Mouse (Mus musculus) megakaryocyte, embryonic 14.5 days (primary cell): Measurements from ENCODE around the gene Cped1. TPM values are rescaled to one million over a fixed set of nuclear protein-coding genes. Genes with fewer than 3 reads are reported as not detected.
"Not testable (repeated sequence)": the region's sequence is repeated elsewhere in the genome, so short reads cannot be mapped to it uniquely, and the experiment has no call there.

Experiments
- H3K27me3 ChIP-seq: replicated peaks from 2 replicates; pipeline ENCODE3; 2012; ENCODE audit warnings: inconsistent platforms
- H3K36me3 ChIP-seq: replicated peaks from 2 replicates; pipeline ENCODE3; 2012; ENCODE audit warnings: low read length, inconsistent platforms, mixed read lengths
- H3K4me1 ChIP-seq: 2 replicates; pipeline ENCODE4 v1.6.1; 2012; ENCODE audit warnings: inconsistent platforms
- H3K4me3 ChIP-seq: replicated peaks from 2 replicates; pipeline ENCODE3; 2012; ENCODE audit warnings: moderate library complexity, mild to moderate bottlenecking, inconsistent platforms
- H3K9me3 ChIP-seq: 2 replicates; pipeline ENCODE4 v1.6.1; 2012; ENCODE audit warnings: inconsistent platforms
- FLI1 ChIP-seq: IDR thresholded peaks from 2 replicates; pipeline ENCODE4 v1.6.1; 2012; ENCODE audit warnings: low read length, inconsistent platforms, mixed read lengths
- GATA1 ChIP-seq: IDR thresholded peaks from 3 replicates; pipeline ENCODE4 v1.6.1; 2012; ENCODE audit warnings: mixed read lengths, low read length, inconsistent platforms, borderline replicate concordance
- polyA plus RNA-seq: library from polyadenylated mRNA; stranded (reverse); fragments of >175 nt; gene quantifications from 2 replicates; pipeline ENCODE4 v1.2.3, GENCODE M21; 2012; ENCODE audit warnings: low replicate concordance; ENCODE audit not compliant: insufficient read depth

Cped1 gene
- polyA plus RNA-seq, 1 experiment = 0.17 TPM

DNA sequence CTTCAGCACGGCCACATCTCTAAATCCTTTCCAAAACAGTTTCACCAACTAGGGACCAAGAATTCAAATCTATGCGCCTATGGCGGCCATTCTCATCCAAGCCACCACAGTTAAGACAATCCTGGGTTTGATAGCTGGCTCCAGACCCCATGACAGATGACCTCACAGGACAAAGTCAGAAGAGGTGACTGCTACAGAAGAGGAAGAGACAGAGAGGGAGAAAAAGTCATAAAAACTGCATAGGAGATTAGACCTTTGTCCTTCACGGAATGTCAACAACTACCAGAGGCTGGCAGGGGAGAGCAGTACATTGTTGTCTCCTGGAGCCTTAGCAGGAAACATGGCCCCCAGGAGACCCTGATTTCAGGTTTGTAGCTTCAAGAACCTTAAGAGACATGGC is 117.0 kb downstream of the Cped1 start:
- no peak overlapping the region for H3K4me3 ChIP-seq
- peaks cover 3% of the 10 kb centered on the region for H3K27me3 ChIP-seq
- no peaks in the 10 kb centered on the region for H3K36me3 ChIP-seq
- TF ChIP-seq FLI1 (no peak), GATA1 (no peak)
- no peaks in the 10 kb centered on the region for H3K4me1 ChIP-seq
- H3K9me3 ChIP-seq = no peaks in the 10 kb centered on the region

DNA sequence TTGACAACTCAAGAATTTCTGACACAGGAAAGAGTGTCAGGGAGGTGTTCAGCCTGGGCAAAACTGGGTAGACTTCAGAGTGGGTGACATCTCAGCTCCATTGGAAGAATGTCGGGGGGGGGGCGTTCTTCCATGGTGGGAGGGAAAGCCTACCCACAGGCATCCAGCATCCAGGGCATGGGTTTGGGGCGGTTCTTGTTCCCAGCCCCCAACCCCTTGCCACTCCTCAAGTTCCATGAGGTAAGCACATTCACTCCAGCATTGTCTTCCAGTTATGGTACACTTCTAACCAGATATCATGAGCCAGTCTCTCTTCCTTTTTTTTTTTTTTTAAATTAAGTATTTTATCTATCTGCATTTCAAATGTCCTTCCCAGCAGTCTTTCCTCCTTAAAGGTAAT is 118.0 kb downstream of the Cped1 start:
- Histone ChIP-seq H3K27me3 (peaks cover 3% of the 10 kb centered on the region), H3K4me1 (no peaks in the 10 kb centered on the region), H3K9me3 (no peaks in the 10 kb centered on the region), H3K4me3 (no peak overlapping the region), H3K36me3 (no peaks in the 10 kb centered on the region)
- TF ChIP-seq FLI1 = no peak
- no peak for TF ChIP-seq GATA1

DNA sequence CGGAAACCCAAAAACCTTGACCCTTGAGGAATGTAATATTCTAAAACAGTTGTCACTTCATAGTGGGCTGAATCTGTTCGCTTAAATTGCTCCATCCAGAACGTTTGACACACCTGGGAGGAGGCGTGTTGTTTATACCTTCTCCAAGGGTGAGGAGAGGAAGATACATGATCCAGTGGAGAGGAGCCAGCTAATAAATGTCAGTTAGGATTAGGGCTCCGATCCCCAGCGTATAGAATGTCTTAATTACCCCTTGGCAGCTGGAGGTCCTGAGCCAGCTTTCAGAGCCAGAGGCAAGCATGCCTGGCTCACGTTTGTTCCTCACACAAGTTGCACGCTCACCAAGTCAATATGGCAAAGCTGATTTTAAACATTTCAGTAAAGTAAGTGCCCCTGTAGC is 118.5 kb downstream of the Cped1 start:
- Histone ChIP-seq H3K36me3 (no peaks in the 10 kb centered on the region), H3K27me3 (peaks cover 3% of the 10 kb centered on the region), H3K4me1 (no peaks in the 10 kb centered on the region), H3K9me3 (no peaks in the 10 kb centered on the region), H3K4me3 (no peak overlapping the region)
- TF ChIP-seq FLI1 (no peak), GATA1 (no peak)

DNA sequence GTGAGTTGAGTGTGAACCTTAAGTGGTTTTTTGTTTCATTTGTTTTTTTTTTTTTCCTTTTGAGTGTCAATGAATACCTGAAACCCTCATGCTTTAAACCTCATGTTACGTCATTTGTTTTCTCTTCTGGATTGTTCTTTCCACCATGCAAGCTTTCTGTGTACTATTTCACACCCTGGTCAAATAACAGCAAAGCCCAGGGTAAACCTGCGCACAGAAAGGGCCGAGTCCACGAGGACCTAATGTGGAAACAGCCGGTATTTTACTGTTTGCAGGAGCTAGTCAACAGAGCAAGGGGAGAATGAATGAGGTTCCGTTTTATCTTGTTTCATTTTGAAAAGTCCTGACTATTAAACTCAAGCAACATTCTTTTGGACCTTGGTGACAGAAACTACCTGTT is 128.4 kb downstream of the Cped1 start:
- no peaks in the 10 kb centered on the region for H3K36me3 ChIP-seq
- H3K4me1 ChIP-seq = no peaks in the 10 kb centered on the region
- TF ChIP-seq GATA1 (no peak), FLI1 (no peak)
- H3K9me3 ChIP-seq = no peaks in the 10 kb centered on the region
- no peaks in the 10 kb centered on the region for H3K27me3 ChIP-seq
- no peak overlapping the region for H3K4me3 ChIP-seq

DNA sequence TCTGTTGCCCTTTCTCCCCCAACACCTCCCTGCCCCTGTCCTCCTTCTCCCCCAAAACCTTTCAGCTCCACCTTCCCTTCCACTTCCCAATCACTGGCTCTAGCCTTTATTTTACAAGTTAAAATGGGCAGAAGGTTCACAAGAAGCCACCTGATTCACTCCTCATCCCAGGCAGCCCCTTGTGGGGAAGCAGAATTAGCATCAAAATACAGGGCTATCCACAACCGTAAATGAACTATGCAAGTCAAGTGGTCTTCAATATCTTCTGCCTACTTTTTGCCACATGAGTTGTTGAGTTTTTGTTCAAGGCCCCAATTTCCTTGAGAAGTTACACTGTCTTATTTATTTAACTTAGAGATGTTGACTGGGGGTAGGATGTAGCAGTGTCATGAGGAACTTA is 131.0 kb downstream of the Cped1 start:
- Histone ChIP-seq H3K36me3 (no peaks in the 10 kb centered on the region), H3K4me1 (no peaks in the 10 kb centered on the region; the same call in 1 of the 2 replicates), H3K9me3 (no peaks in the 10 kb centered on the region), H3K4me3 (no peak overlapping the region), H3K27me3 (no peaks in the 10 kb centered on the region)
- no peak for TF ChIP-seq GATA1
- TF ChIP-seq FLI1 = no peak

DNA sequence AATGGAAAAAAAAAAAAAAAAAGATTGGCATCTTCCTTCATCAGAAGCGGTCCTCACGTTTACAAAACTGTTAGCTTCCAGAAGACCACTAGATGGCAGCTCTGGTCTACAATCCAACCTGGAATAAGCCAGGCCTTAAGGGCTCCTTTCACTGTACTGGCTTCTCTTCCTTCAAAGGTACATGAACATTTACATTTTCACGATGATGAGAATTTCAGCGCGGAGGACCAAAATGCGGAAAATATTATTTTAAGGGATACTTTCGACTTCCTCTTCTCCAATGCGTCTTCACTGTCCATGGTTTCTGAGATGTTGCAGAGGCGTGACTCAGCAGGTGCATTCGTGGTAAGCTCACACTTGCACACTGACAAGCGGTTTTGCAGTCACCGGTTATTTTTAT is 136.4 kb downstream of the Cped1 start:
- Histone ChIP-seq H3K36me3 (no peaks in the 10 kb centered on the region), H3K27me3 (no peaks in the 10 kb centered on the region), H3K9me3 (no peaks in the 10 kb centered on the region), H3K4me1 (peaks cover 21% of the 10 kb centered on the region), H3K4me3 (peak overlapping the region; percentile 88)
- TF ChIP-seq FLI1 = no peak
- TF ChIP-seq GATA1 = no peak

DNA sequence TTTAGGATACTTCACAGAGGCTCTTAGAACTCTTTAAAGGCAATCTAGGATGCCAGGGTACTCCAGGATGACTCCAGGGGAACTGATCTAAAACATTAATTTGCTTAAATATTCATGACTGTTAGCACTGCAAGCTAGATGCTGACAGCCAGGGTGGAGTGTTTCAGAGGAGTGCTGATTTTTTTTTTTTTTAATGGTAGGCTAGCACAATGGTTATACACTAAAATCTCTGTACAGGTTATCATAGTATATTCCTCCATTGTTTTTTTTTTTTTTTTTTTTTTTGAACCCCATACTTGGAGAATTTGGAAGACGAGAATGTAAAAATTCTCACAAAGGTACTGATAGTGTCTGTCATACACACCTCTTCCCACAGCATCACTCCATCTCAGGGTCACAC is 137.0 kb downstream of the Cped1 start:
- H3K36me3 ChIP-seq = no peaks in the 10 kb centered on the region
- H3K27me3 ChIP-seq = no peaks in the 10 kb centered on the region
- H3K9me3 ChIP-seq = no peaks in the 10 kb centered on the region
- H3K4me1 ChIP-seq = peaks cover 21% of the 10 kb centered on the region
- no peak overlapping the region for H3K4me3 ChIP-seq
- TF ChIP-seq FLI1 (no peak), GATA1 (no peak)

DNA sequence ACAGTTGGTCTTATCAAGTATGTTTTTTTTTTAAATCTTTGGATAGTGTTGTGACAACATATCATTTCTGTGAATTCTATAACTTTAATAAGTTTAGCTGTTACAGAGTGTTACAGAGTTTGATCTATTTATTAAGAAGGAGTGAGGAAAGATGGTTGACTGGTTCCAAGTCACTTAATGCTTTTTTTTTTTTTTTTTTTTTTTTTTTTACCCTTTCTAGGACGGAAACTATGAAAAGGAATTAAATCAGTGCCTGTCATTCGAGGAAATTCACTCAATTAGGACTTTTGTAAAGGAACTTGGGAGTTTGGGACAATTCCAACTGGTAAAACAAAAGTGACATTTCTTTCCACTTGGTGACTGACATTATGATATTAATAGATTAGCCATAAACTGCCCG is 137.6 kb downstream of the Cped1 start:
- TF ChIP-seq FLI1 = no peak
- no peak for TF ChIP-seq GATA1
- Histone ChIP-seq H3K4me3 (no peak overlapping the region), H3K36me3 (no peaks in the 10 kb centered on the region), H3K9me3 (no peaks in the 10 kb centered on the region), H3K4me1 (peaks cover 21% of the 10 kb centered on the region), H3K27me3 (no peaks in the 10 kb centered on the region)

DNA sequence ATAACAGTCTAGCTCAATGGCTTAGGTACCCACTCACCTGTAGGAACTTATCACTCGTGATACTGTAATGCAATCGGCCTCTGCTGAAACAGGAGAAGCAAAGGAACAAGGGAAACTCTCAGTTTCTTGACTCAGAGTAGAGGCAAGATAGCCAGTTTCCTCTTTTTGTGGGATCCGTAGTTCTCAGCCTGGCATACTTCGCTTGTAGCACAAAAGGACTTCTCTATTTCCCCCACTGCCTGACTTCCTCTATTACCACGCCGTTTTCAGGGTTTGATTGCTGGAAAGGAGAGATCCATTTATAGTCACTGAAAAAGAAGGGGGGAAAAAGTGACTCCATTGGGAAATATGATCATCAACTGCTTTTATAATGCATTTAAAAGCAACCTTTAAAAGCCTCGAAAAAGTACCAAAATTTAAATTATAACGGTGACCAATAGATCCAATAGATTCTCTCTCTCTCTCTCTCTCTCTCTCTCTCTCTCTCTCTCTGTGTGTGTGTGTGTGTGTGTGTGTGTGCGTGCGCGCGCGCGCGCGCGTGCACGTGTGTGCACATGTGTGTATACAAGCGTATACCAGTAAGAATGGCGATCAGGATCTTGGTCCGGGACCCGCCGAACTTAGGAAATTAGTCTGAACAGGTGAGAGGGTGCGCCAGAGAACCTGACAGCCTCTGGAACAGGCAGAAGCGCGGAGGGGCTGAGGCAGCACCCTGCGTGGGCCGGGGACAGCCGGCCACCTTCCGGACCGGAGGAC is 139.0 kb downstream of the Cped1 start:
- not testable (repeated sequence) for H3K36me3 ChIP-seq, H3K9me3 ChIP-seq, H3K27me3 ChIP-seq
- Histone ChIP-seq H3K4me3 (peak overlapping the region; percentile 18), H3K4me1 (peaks cover 21% of the 10 kb centered on the region)

DNA sequence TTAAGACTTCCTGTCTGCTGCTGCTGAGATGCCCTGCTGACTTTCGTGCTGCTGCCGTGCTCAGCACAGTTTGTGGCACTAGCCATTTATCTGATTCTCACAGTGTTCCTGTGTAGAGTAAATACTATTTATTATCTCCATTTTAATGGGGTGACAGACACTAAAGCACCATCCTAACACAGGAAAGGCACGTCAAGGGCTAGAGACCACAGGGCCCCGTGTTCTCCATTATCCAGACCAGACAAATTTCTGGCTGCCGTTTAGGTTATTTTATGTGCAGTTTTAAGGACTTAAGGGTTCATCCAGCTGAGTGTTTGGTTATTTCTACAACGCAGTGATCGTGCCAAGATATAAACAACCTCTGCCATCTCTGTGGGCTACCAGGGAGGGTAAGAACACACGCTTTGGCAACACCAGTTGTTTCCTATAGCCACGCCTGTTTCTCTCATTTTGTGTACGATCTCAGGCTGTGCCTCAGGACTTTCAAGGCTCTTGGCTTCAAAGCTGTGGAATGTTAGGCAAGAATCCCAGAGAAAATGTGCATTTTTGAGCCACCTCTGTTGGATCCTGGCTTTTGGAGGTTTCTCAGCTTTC is 149.4 kb downstream of the Cped1 start:
- TF ChIP-seq GATA1 (no peak), FLI1 (no peak)
- Histone ChIP-seq H3K4me1 (peaks cover 44% of the 10 kb centered on the region), H3K9me3 (no peaks in the 10 kb centered on the region), H3K36me3 (peaks cover 4% of the 10 kb centered on the region), H3K27me3 (no peaks in the 10 kb centered on the region), H3K4me3 (peak overlapping the region; percentile 89)
